Mouse (Mus musculus): ENCODE measurements around the gene Rtl3. TPM values are rescaled to one million over a fixed set of nuclear protein-coding genes. Genes with fewer than 3 reads are reported as not detected.

Gene Rtl3
- polyA plus RNA-seq (2012; rRNA removed): 0.08 and 0.16 TPM in 2 replicates

DNA sequence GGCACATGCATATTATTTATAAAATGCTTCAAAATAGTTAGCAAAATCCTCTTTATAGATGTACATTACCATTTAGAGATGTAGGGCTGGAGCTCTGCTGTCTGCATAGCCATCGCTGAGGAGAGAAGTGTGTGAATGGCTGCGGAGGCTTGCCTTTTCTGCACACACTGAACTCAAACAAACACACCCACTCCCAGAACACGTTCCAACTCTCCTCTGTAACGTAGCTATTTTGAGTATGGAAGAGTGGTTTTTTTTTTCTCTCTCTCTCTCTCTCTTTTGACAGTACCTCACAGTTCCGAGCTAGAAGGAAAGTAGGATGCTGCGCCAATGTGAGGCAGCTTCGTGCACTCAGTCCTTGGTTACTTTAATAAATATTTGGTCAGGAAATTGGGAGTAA is at the start of gene Rtl3:
Gene Rtl3, minus strand, starts transcription at position 236 of the 400 bp plus-strand sequence.
- DNase-seq (ENCODE audit: extremely low spot score in 1 of 2, low spot score in 1 of 2): peak; percentile 38 to 53

DNA sequence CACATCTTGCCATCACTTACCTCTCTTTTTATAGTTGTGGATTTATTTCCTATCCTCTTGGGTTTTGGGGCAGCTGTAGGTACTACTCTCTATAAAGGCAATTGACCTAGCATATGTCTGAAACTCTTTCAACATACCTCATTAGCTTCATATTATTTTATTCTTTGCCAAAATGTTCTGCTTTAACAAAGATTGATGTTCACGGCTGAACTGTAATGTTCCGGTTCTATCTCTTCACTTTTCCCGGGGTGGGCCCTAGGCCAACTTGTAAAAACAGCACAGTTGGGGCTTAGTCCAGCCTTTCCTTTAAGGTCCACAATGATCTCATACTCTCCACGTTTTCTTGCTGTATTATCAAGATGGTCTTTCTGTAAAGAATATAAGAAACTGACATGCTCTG is 31.9 kb upstream of the Rtl3 start:
- DNase-seq (ENCODE audit: extremely low spot score in 1 of 2, low spot score in 1 of 2): no peak

DNA sequence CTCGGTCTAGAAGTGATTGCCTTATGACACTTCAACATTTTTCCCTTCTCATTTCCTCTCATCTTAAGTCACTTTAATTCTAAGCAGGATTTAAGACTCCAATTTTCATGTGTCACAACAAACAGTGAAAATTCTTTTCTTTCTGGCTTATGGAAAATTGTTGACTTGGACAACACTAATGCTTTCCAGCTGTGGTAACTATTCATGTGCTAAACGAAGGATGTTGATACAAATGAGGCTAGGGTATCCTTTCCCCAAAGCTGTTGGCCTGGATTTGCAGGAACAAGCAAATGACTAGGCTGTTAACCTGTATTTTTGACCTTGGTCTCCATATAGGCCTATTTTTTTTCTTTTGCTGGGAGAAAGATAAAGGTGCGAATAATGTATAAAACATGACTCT is 31.4 kb upstream of the Rtl3 start:
- DNase-seq (ENCODE audit: extremely low spot score in 1 of 2, low spot score in 1 of 2): no peak

DNA sequence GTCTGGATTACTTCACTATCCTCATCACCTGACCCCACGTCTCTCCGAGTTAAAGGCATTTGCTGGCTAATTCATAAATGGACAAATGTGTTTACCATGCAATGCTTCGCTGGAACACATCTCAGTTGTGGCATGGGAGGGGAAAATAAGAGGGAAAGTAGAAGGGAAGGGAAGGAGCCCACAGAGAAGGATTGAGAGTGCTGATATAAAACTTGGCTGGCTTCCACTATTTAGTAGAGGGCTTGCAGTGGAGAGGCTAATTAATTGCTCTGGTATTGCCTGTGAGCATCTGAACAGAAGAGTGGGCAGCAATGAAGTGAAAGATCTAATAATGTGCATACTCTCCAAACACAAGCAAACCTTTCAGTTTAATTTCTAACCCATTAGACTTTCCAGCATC is 31.0 kb upstream of the Rtl3 start:
- no peak for DNase-seq (ENCODE audit: extremely low spot score in 1 of 2, low spot score in 1 of 2)

DNA sequence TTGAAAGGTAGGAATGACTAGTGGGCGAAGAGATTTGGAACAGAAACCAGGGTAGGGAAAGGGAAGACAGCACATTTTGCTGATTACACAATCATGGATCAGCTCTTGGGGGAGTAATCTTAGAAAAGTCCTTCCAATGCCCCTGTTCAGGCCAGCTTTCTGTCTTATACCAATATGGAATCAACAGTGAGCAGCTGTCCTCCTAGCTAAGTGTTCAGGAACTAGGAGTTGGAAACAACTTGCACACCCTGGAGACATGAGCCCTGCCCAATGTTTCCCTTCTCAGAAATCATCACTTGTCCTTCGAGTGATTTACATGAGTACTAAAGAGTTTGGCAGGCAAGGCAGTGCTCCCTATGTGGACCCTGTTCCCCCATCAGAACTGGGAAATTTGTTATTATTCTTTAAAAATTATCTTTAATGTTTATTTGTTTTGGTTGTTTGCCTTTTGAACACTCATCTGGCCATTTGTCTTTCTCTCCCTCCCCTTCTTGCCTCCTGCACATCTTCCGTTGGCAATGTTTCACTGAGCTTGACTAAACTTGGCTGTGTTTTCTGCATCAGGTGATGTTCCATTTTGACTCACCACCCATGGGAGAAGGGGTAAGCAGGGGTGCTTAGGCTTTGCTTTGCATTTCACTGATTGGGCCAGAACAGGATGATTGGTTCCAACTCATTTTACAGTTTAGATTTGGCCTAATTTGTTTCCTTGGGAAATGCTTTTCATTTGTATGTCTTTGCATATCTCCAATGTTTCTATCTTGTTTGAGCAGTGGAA is 13.3 kb upstream of the Rtl3 start:
- DNase-seq (ENCODE audit: extremely low spot score in 1 of 2, low spot score in 1 of 2): no peak

DNA sequence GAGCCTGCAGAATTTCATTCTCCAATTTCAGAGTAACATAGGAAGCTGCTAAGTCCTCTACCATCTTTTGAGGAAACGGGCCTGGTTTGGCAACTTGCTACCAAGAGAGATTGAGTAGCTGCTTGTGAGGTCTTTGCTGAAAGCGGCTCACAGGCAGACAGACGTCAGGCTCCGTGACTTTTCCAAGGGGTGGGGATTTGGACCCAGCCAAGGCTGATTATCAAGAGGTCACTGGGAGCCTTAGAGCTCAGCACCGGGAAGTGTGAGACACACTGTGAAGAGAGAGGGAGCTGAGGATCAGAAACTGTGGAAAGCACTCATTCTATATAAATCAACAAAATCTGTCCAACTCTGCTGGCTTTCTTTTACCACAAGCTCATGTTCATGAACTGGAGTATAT is 853 bp downstream of the Rtl3 start:
- DNase-seq (ENCODE audit: extremely low spot score in 1 of 2, low spot score in 1 of 2): no peak

DNA sequence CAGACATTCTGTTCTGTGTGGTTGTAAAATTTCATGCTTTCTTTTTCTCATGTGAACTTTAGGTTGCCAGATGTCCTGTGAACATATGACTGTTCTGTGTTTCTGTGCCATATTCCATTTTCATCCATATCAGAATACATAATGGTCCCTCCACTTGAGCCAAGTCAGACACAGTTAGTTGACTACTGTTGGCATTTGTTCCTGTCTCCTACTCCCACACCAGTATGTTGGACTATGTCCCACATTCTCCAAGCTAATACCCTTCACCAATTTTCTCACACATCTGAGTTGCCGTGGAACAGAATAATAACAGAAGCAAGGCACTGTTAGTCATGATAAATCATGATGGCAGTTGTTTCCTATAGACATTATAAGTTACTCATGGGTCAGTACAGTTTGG is 9.9 kb downstream of the Rtl3 start:
- DNase-seq (ENCODE audit: extremely low spot score in 1 of 2, low spot score in 1 of 2): no peak

DNA sequence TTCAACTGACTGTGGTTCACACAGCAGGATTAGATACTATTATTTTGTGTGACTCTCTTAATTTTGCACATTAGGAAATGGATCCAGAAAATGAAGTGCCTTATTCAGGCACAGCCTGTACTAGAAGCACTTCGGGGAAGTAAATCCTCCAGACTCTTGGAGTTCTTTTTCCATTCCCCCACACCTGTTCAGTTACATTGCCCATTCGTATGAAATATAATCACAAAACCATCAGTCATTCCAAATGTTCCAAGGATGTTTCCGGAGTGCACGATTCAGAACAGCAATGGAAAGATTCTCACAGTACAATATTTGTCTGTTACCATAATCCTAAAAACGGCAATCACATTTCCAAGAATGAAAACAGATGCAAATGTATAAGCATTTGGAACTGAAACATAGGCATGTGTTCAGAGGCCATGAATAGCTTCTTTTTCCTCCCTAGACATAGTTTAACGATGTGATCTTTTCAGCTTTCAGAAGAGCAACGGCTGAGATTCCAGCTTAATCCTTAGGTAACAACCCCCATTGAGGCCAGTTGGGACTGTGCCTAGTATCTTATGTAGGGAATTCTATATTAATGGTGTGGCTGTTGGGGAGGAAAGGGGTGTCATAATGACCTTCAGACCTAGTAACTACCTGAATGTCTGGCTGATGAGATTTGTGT is 30.8 kb downstream of the Rtl3 start:
- no peak for DNase-seq (ENCODE audit: extremely low spot score in 1 of 2, low spot score in 1 of 2)

DNA sequence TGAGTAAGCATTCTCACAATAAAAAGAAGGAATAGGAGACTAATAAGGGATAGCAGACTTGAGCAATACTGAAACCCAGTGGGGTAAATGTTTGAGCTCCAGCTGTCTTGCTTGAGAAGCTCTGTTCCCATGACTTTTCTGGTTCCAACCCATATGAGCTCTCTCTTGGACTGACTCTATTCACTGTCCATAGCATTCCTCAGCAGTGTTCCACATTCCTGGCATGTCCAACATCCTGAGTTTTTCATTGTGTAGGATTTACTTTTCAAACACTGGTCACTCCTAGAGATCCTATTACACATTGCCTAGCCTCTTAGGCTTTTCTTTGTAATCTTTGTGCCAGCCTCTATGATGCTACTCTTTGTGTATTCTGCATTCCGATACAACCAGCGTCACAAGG is 36.1 kb downstream of the Rtl3 start:
- no peak for DNase-seq (ENCODE audit: extremely low spot score in 1 of 2, low spot score in 1 of 2)

DNA sequence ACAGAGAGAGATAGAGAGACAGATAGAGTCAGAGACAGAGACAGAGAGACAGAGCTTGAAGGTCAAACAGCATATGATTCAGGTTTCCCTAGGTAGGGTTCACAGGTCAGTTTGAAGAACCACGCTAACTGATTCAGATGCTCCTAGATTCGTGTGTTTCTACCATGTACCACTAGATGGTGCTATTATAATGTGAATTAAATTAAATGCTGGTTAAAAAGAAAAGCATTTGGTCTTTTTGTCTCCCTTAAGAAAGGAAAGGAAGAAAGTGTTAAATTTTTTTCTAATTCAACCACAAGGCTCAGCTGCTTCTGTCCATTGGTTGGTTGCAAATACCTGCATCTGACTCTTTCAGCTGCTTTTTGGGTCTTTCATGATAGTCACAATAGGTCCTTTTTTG is 45.8 kb downstream of the Rtl3 start:
- peak in 1 of 2 experiments; percentile 44 for DNase-seq (ENCODE audit: extremely low spot score in 1 of 2, low spot score in 1 of 2)

Other genes starting within 250 kb of the Rtl3 start
- gene Cysltr1, start 237.0 kb downstream of the Rtl3 start, polyA plus RNA-seq (2012; rRNA removed): 0.36 and 0.86 TPM in 2 replicates
- 1.1 and 1.3 TPM in 2 replicates for gene Lpar4, start 80.0 kb upstream of the Rtl3 start, polyA plus RNA-seq (2012; rRNA removed)
- 0.04 TPM in 1 of 2 replicates, not detected in the other for gene P2ry10, start 247.8 kb upstream of the Rtl3 start, polyA plus RNA-seq (2012; rRNA removed)